Mouse (Mus musculus): ENCODE data around the gene Lrrc71.

The Lrrc71 gene

DNA sequence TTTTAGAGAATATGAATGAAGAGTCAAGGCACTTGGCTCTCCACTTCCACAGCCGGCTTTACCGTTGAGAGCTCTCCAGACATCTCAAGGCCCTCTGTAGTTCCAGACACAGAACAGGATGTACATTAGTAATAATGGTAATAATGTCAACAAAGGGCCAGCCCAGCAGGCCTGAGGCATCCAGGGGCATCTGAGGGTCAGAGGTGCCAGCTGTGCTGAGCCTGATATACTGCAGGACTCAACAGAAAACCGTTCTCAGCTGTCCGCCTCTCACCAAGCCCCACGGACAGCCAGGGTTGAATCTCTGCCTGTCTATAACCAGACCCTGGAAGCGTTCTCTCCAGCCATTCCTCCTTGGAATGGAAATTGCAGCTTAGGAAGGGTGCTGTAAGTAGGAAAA lies 23.9 kb downstream of the Lrrc71 start:
- no peak for ATAC-seq (ENCODE audit: low TSS enrichment)

DNA sequence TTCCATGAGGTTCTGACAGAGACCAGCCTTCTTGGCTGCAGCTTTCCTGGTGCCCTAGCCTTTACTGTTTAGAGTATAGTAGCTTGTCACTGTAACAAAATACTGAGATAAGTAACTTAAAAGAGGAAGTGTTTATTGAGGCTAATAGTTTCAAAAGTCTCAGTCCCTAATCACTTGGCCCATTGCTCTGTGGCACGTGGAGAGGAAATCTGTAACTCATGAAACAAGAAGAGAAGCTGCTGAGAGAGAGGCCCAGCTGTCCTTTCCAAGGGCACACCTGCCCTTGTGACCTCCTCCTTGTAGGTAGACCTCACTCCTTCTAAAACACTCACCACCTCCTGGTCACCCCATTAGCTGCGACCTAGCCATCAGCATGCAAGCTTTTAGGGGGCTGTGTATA lies 29.9 kb downstream of the Lrrc71 start:
- no peak for ATAC-seq (ENCODE audit: low TSS enrichment)
